Mouse (Mus musculus): ENCODE results near the gene Gal3st2c. TPM values are rescaled to one million over a fixed set of nuclear protein-coding genes. Genes with fewer than 3 reads are reported as not detected.
"Not testable (repeated sequence)": the region's sequence is repeated elsewhere in the genome, so short reads cannot be mapped to it uniquely, and the experiment has no call there.

Gene Gal3st2c
- polyA plus RNA-seq, 1 experiment from 2014 or later: not detected

GRCm38 (mm10) chr1:94053530-94054216 lies 63.4 kb downstream of the Gal3st2c start:
- WGBS: 77% methylated on average over 7 of the region's 7 CpGs
- H3K4me3 ChIP-seq: no peak overlapping the region
- no peaks in the 10 kb centered on the region for H3K36me3 ChIP-seq (replicated peaks)
- no peaks in the 10 kb centered on the region for H3K9me3 ChIP-seq
- peak; percentile 10 for DNase-seq (ENCODE audit: extremely low spot score, low spot score)
- no peak overlapping the region for H3K27ac ChIP-seq
- H3K27me3 ChIP-seq (ENCODE audit: poor library complexity, severe bottlenecking): no peaks in the 10 kb centered on the region
- H3K4me1 ChIP-seq: no peaks in the 10 kb centered on the region

- Histone ChIP-seq H3K9me3 (no peaks in the 10 kb centered on the region), H3K27ac (no peak overlapping the region), H3K27me3 (ENCODE audit: poor library complexity, severe bottlenecking) (no peaks in the 10 kb centered on the region), H3K4me3 (no peak overlapping the region), H3K36me3 (replicated peaks) (no peaks in the 10 kb centered on the region), H3K4me1 (no peaks in the 10 kb centered on the region)
- no peak for DNase-seq (ENCODE audit: extremely low spot score, low spot score)
- 79% methylated on average over 1 of the region's 1 CpGs for WGBS
These were observed 64.2 kb downstream of the Gal3st2c start for GRCm38 (mm10) chr1:94054481-94054880.

GRCm38 (mm10) chr1:94055966-94056365 lies 65.7 kb downstream of the Gal3st2c start:
- 87% methylated on average over 3 of the region's 3 CpGs for WGBS
- no peaks in the 10 kb centered on the region for H3K27me3 ChIP-seq (ENCODE audit: poor library complexity, severe bottlenecking)
- no peak overlapping the region for H3K27ac ChIP-seq
- H3K9me3 ChIP-seq: no peaks in the 10 kb centered on the region
- peak; percentile 7 for DNase-seq (ENCODE audit: extremely low spot score, low spot score)
- H3K4me1 ChIP-seq: no peaks in the 10 kb centered on the region
- H3K4me3 ChIP-seq: no peak overlapping the region
- no peaks in the 10 kb centered on the region for H3K36me3 ChIP-seq (replicated peaks)

- H3K27me3 ChIP-seq (ENCODE audit: poor library complexity, severe bottlenecking): no peaks in the 10 kb centered on the region
- H3K9me3 ChIP-seq: no peaks in the 10 kb centered on the region
- 97% methylated on average over 2 of the region's 2 CpGs for whole genome bisulfite sequencing
- peak; percentile 13 for DNase-seq (ENCODE audit: extremely low spot score, low spot score)
- no peaks in the 10 kb centered on the region for H3K36me3 ChIP-seq (replicated peaks)
- H3K4me1 ChIP-seq: no peaks in the 10 kb centered on the region
- H3K27ac ChIP-seq: no peak overlapping the region
- no peak overlapping the region for H3K4me3 ChIP-seq
These were observed 67.1 kb downstream of the Gal3st2c start for GRCm38 (mm10) chr1:94057401-94057800.

- H3K9me3 ChIP-seq; H3K4me3 ChIP-seq; H3K27ac ChIP-seq; DNase-seq (ENCODE audit: extremely low spot score, low spot score); H3K36me3 ChIP-seq (replicated peaks); H3K27me3 ChIP-seq (ENCODE audit: poor library complexity, severe bottlenecking); H3K4me1 ChIP-seq: not testable (repeated sequence)
- WGBS: 84% methylated on average over 1 of the region's 1 CpGs
These were observed 68.0 kb downstream of the Gal3st2c start for GRCm38 (mm10) chr1:94058281-94058680.

Other genes starting within 250 kb of the Gal3st2c start
- 82.4 and 90.2 TPM in 2 replicates for gene Atg4b, start 239.0 kb upstream of the Gal3st2c start, polyA plus RNA-seq (2016; fragmentation: Nextera tagmentation; extraction: Ambion mirVana)
- 48.2 and 48.8 TPM in 2 replicates for gene Thap4, start 235.6 kb upstream of the Gal3st2c start, polyA plus RNA-seq (2016; fragmentation: Nextera tagmentation; extraction: Ambion mirVana)
- gene Dtymk, start 188.6 kb upstream of the Gal3st2c start, polyA plus RNA-seq (2016; fragmentation: Nextera tagmentation; extraction: Ambion mirVana): 278 and 306 TPM in 2 replicates
- 30.7 and 32.9 TPM in 2 replicates for gene Ing5, start 186.5 kb upstream of the Gal3st2c start, polyA plus RNA-seq (2016; fragmentation: Nextera tagmentation; extraction: Ambion mirVana)
- 13.3 and 16.0 TPM in 2 replicates for gene D2hgdh, start 165.6 kb upstream of the Gal3st2c start, polyA plus RNA-seq (2016; fragmentation: Nextera tagmentation; extraction: Ambion mirVana)
- not detected in 2 replicates for gene Gal3st2, start 129.2 kb upstream of the Gal3st2c start, polyA plus RNA-seq (2016; fragmentation: Nextera tagmentation; extraction: Ambion mirVana)
- not detected in 2 replicates for gene Gal3st2b, start 72.2 kb upstream of the Gal3st2c start, polyA plus RNA-seq (2016; fragmentation: Nextera tagmentation; extraction: Ambion mirVana)
- not detected in 2 replicates for gene Neu4, start 29.9 kb downstream of the Gal3st2c start, polyA plus RNA-seq (2016; fragmentation: Nextera tagmentation; extraction: Ambion mirVana)
- gene Pdcd1, start 62.0 kb downstream of the Gal3st2c start, polyA plus RNA-seq (2016; fragmentation: Nextera tagmentation; extraction: Ambion mirVana): 0.11 TPM in 1 of 2 replicates, not detected in the other

Measured in forebrain, embryonic 10.5 days (tissue).